Mouse (Mus musculus) c-Kit-positive CD71-negative TER-119-negative erythroid progenitor cells, embryonic 14.5 days (primary cell): ENCODE results near the gene Mad1l1.
"Not testable (repeated sequence)": the region's sequence is repeated elsewhere in the genome, so short reads cannot be mapped to it uniquely, and the experiment has no call there.

Experiments
- DNase-seq: peaks from one replicate; pipeline ENCODE4 v3.0.0-alpha.2; 2013; ENCODE audit warnings: low read depth

Gene Mad1l1

GRCm38 (mm10) chr5:140321042-140321755 lies at the start of gene Mad1l1, which contains the start of gene Nudt1:
TSS of gene Mad1l1 (minus strand) at chr5:140321552.
TSS of gene Nudt1 (plus strand) at chr5:140321656.
- peak; percentile 98 for DNase-seq

GRCm38 (mm10) chr5:140370446-140371254 lies 49.3 kb upstream of the Mad1l1 start:
- no peak for DNase-seq

- no peak for DNase-seq
Observed at GRCm38 (mm10) chr5:140369466-140369865, 48.1 kb upstream of the Mad1l1 start.

GRCm38 (mm10) chr5:140368926-140369325 lies 47.6 kb upstream of the Mad1l1 start:
- DNase-seq: no peak

- not testable (repeated sequence) for DNase-seq
Observed at GRCm38 (mm10) chr5:140368126-140368525, 46.8 kb upstream of the Mad1l1 start.

DNA sequence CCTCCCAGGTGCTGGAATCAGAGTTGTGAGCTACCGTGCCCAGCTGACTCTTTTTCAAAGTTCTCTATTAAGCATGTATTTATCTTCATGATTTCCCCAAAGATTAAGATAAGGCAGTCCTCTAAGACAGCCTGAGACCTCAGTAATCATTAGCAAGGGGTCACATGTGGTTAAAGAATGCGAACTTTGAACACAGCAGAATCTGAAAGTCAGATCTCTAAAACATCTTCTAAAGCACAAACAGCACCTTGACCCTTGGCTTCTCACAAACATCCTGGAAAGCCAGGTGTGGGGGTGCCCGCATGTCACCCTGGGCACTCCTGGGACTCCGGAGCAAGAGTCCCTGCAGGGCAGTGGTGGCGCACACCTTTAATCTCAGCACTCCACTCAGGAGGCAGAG lies 43.1 kb upstream of the Mad1l1 start:
- DNase-seq: no peak

DNA sequence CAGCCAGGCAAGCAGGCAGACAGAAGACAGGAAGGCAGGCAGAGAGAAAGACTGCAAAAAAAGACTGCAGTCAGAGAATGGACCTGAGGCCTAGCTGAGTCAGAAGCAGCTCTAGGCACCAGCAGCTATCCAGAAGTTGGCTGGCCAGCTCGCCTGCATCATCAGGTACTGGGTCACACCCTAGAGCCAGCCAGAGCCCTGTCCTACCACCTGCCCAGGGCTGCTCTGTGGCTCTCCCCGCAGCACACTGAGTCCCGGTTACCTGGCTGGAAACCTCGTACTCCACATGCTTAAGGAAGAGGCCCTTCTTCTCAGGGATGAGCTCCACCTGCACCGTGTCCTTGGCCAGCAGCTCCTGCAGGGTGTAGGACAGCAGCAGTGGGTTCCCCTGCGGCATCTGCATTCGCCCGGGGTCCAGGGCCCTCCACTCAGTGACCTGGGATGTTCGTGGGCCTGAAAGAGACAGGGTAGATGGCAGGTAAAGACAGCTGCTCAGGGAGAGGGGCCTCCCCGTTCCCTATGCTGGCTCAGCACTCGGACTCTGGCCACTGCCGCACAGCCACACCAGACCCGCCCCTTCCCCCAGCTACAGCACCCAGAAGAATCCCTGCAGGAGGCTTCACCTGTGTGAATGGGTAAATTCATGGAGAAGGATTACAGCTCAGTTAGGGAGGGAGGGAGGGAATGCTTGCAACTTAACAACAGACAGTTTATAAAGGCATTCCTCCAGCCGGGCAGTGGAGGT lies 38.8 kb upstream of the Mad1l1 start:
- DNase-seq: no peak

GRCm38 (mm10) chr5:140357466-140357865 lies 36.1 kb upstream of the Mad1l1 start:
- DNase-seq: no peak

DNA sequence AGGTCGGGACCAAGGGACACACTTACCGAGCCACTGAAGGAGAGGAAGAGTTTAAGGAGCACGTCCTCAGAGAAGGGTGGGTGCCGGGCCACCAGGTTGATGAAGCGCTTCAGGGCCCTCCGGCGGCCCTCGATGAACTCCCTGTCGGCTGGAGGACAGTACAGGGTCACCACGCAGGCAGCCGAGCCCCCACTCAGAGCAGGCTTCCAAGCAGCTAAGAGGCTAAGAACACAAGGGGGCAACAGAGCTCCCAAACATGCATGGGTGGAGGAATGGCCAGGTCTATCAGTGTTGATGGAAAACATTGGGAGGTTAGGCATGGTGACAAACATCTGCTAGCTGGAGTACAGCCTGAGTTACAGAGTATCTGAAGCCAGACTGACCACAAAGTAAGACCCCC lies 34.6 kb upstream of the Mad1l1 start:
- no peak for DNase-seq

- no peak for DNase-seq
Observed at GRCm38 (mm10) chr5:140352352-140352751, 31.0 kb upstream of the Mad1l1 start.

DNA sequence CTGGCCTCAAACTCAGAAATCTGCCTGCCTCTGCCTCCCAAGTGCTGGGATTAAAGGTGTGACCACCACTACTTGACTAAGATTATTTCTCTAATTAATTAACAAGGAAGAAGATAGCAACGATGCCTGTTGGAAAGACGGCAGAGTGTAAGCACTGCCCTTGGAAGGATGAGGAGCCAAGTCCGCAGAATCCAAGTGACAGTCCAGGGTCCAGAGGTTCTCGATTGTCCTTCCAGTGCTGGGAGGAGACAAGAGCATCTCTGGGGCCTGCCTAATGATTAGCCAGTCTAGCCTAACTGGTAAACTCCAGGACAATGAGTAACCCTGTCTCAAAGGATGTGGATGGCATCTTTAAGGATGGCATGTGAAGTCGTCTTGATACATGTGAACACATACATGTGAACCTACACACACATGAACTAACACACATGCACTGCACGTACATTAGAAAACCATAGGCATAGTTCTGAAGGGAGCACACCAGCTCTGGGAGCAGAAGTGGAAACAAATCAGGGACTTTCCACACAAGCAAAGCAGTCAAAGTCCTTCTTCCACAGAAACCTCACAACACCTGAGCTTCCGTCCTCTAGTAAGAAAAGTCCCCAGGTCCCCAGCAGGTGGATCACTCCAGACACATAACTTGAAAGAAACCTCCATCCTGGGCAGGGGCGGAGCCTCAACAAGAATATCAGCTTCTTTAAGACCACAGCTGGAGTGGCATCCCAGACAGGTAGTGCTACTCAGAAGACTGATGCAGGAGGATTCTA lies 29.6 kb upstream of the Mad1l1 start:
- DNase-seq: no peak

DNA sequence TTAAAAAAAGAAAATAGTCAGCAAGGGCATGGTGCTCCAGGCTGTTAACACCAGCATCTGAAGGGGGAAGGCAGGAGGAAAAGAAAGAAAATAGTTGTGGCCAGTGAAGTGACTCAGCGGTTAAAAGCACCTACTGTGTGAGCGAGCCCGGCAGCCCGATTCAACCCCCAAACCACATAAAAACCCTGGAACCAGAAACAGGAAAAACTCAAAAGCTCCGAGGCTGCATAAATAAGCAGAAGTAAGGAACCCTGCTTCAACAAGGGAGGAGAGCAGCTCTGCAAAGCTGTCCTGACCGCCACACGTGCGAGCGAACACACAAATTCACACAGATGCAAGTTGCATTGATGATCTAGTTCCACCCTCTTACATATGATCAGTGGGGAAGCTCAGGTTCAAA lies 28.5 kb upstream of the Mad1l1 start:
- no peak for DNase-seq

DNA sequence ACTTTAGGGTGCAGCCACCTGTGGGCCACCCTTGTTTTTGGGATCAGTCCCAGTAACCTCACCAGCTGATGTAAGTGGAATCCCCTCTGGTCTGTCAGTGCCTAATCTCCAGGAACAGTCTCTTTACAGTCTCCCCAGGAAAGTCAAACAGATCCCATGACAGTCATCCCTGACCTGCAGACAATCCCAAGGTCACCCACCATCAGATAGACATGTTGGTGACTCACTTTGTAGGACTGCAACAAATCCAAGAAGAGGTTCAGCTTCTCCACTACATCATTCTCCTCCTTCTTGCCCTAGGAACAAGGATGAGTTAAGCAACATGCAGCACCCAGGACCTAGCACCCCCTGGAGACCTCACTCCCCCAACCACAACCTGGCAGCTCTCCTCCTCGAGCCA lies 24.7 kb upstream of the Mad1l1 start:
- no peak for DNase-seq

DNA sequence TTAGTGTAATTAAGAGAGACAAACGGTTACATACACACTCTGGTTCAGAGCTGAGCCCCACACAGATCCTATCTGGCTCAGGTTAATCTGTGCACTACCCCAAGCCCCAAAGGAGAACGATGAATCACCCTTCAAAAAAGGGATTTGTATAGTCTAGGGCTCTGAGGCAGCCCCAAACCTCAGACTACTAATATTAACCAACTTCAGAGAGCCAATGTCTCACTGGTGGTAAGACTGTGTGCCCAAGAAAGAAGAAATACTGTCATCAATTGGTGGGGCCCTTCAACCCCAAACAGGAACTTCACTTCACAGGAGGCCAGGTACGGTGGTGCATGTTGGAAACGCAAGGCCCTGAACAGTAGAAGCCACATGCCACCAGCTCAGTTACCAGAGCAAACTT lies 23.9 kb upstream of the Mad1l1 start:
- no peak for DNase-seq

DNA sequence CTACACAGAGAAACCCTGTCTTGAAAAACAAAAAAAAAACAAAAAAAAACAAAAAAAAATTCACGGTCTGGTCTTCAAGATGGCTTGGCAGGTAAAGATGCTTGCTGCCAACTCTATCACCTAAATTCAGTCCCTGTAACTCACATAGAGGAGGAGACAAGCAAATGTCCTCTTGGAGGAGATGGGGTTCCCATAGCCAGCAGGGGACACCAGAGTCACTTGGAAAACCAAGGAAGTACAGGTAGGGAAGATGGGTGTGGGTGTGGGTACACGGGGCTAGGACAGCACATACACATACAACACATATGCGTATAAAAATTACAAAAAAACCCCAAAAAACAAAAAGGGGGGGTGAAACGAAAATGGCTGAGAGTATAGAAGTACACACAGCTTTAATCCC lies 21.5 kb upstream of the Mad1l1 start:
- no peak for DNase-seq

DNA sequence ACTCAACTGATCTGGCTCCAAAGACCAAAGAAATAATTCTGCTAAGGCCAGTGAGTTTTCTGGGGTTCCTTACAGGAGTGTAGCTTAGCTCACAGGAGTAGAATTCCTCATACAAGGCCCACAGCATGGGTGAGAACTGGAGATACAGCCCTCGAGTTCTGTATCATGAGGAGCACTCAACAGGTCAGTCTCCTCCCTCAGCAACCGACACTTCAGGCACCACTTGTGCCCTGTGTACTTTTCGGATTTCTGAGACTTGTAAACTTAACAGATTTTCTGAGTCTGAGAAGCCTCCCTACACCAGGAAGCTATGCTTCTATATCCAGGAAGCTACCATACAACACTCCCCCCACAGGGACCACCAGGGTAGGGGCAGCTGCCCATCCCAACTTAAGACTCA lies 18.5 kb upstream of the Mad1l1 start:
- no peak for DNase-seq

GRCm38 (mm10) chr5:140338779-140339178 lies 17.4 kb upstream of the Mad1l1 start:
- no peak for DNase-seq

DNA sequence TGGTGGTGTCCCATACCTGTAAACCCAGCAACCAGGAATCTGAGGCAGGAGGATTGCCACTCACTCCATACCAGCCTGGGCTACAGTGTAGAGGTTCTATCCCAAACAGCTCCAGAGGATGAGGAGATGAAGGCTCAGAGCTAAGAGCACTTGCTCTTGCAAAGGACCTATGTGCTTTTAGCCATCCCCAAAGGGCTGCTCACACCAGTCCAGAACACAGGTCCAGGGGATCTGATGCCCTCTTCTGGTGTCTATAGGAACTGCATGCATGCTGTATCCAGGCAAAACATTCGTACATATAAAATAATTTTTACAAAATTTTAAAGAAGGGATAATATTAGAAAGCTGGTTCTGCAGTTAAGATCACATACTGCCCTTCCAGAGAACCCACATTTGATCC lies 15.3 kb upstream of the Mad1l1 start:
- no peak for DNase-seq

GRCm38 (mm10) chr5:140333631-140334030 lies 12.3 kb upstream of the Mad1l1 start:
- no peak for DNase-seq

GRCm38 (mm10) chr5:140332519-140332918 lies 11.2 kb upstream of the Mad1l1 start:
- no peak for DNase-seq

DNA sequence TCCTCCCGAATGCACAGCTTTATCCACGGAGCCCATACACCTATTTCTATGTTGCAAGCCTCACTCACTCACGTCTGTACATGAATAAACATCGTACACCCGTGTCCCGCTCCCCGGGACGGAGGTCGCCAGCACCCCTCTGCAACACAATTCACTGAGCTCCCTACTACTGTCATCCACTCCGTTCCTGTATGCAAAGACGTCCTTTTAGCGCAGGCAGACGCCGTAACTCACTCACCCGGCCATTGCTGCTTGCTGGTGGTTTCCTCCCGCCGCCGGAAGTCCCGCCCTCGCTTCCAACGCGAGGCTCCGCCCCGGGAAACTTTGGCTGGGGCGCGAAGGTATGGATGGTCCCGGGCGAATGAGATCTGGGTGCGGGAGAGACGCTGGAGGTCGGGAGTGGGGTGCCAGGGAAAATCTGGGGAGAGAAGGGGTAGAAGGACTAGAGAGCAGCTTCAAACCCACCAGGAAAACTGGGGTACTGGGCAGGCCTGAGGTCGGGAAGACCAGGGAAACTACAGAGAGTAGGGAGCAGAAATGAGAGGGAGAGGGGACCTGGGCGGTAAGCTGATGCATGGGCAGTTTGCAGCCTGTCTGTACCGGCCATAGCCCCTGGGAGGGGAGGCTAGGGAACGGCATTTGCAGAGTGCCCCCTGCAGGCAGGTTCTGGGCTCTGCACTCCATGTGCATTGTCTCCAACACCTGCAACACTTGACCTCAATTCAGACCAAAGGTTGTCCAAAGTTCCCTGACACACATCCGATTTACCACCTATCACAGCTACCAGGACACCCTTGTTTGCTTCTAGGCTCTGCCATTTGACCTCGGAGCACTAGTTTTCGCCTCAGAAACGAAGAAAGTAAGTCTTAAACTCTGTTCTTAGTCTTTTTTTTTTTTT lies 10.5 kb upstream of the Mad1l1 start, which contains the start of gene Mrm2:
Gene Mrm2, minus strand, starts transcription at position 284 of the 898 bp plus-strand sequence.
- peak; percentile 79 for DNase-seq
